Mouse (Mus musculus) kidney, adult 2 months (tissue): ENCODE data around the gene Gpr135. TPM values are rescaled to one million over a fixed set of nuclear protein-coding genes. Genes with fewer than 3 reads are reported as not detected.

Experiments used
- DNase-seq: peaks from one replicate; pipeline ENCODE4 v3.0.0; 2021
- H3K27ac ChIP-seq: fragments of 200-500 bp; 2 replicates; pipeline ENCODE4 v1.5.1; 2012; ENCODE audit warnings: low read depth, low read length, control low read depth, inconsistent platforms; ENCODE audit not compliant: insufficient read depth
- H3K27me3 ChIP-seq: fragments of 200-500 bp; replicated peaks from 2 replicates; pipeline ENCODE4 v1.6.1; 2012; ENCODE audit warnings: mild to moderate bottlenecking, moderate library complexity, low read length, inconsistent platforms; ENCODE audit not compliant: control insufficient read depth, insufficient read depth
- H3K36me3 ChIP-seq: fragments of 200-500 bp; 2 replicates; pipeline ENCODE4 v1.6.1; 2012; ENCODE audit warnings: mild to moderate bottlenecking, moderate library complexity, low read length, inconsistent platforms; ENCODE audit not compliant: control insufficient read depth, insufficient read depth
- H3K4me1 ChIP-seq: fragments of 200-500 bp; 2 replicates; pipeline ENCODE4 v1.6.1; 2011; ENCODE audit warnings: low read length; ENCODE audit not compliant: control insufficient read depth, insufficient read depth
- H3K4me3 ChIP-seq: fragments of 200-500 bp; 2 replicates; pipeline ENCODE4 v1.5.1; 2011; ENCODE audit warnings: mild to moderate bottlenecking, low read depth, low read length, control low read depth; ENCODE audit not compliant: insufficient read depth
- CTCF ChIP-seq: fragments of 200-500 bp; conservative IDR thresholded peaks from 2 replicates; pipeline ENCODE4 v1.5.1; 2011; ENCODE audit warnings: low read depth, mild to moderate bottlenecking, control low read depth, low read length, moderate library complexity, mixed read lengths; ENCODE audit not compliant: insufficient read depth, insufficient read length
- POLR2A ChIP-seq: fragments of 200-500 bp; IDR thresholded peaks from one replicate; pipeline ENCODE4 v1.6.1; 2011; ENCODE audit warnings: low read depth, low read length, control low read depth
- WGBS: fragments of 180-500 bp; shearing (Covaris S2); methylation state at CpG from one replicate; pipeline ENCODE4 v1.1.7; 2018; 5-methylcytosine and 5-hydroxymethylcytosine counted together
- polyA plus RNA-seq: library from polyadenylated mRNA; depleted of rRNA; stranded (reverse); fragments of >200 nt; gene quantifications from 2 replicates; pipeline ENCODE4 v1.2.3, GENCODE M21; 2012

Gpr135 gene
- polyA plus RNA-seq, 1 experiment, result 3.0 TPM

GRCm38 (mm10) chr12:72037049-72037448 is 33.9 kb downstream of the Gpr135 start:
- 76% methylated on average over 6 of the region's 6 CpGs for WGBS

GRCm38 (mm10) chr12:72036097-72036661 is 34.7 kb downstream of the Gpr135 start:
- Histone ChIP-seq H3K4me1 (no peaks in the 10 kb centered on the region), H3K4me3 (no peak overlapping the region), H3K27ac (no peak overlapping the region), H3K36me3 (no peaks in the 10 kb centered on the region), H3K27me3 (no peaks in the 10 kb centered on the region)
- WGBS, result 89% methylated on average over 9 of the region's 9 CpGs
- no peak for DNase-seq
- TF ChIP-seq CTCF (no peak), POLR2A (no peak)

More at GRCm38 (mm10) chr12:72037049-72037448, 33.9 kb downstream of the Gpr135 start:
- Histone ChIP-seq H3K27me3 (no peaks in the 10 kb centered on the region), H3K4me1 (no peaks in the 10 kb centered on the region), H3K27ac (no peak overlapping the region), H3K4me3 (no peak overlapping the region), H3K36me3 (no peaks in the 10 kb centered on the region)
- TF ChIP-seq CTCF, result no peak
- no peak for TF ChIP-seq POLR2A
- no peak for DNase-seq

GRCm38 (mm10) chr12:72031794-72032193 is 39.1 kb downstream of the Gpr135 start:
- Histone ChIP-seq H3K4me1 (no peaks in the 10 kb centered on the region), H3K27me3 (no peaks in the 10 kb centered on the region), H3K36me3 (no peaks in the 10 kb centered on the region), H3K27ac (no peak overlapping the region), H3K4me3 (no peak overlapping the region)
- TF ChIP-seq POLR2A, result no peak
- no peak for TF ChIP-seq CTCF
- 68% methylated on average over 6 of the region's 6 CpGs for WGBS
- peak; percentile 69 for DNase-seq

- WGBS, result 66% methylated on average over 5 of the region's 5 CpGs
- no peak for TF ChIP-seq POLR2A
- TF ChIP-seq CTCF, result no peak
- DNase-seq, result no peak
Measured at GRCm38 (mm10) chr12:72031171-72031570, 39.8 kb downstream of the Gpr135 start.

GRCm38 (mm10) chr12:72025275-72025795 is 45.6 kb downstream of the Gpr135 start:
- TF ChIP-seq POLR2A (no peak), CTCF (no peak)
- Histone ChIP-seq H3K27ac (no peak overlapping the region), H3K4me1 (no peaks in the 10 kb centered on the region), H3K27me3 (no peaks in the 10 kb centered on the region), H3K4me3 (no peak overlapping the region), H3K36me3 (no peaks in the 10 kb centered on the region)
- DNase-seq, result no peak
- 71% methylated on average over 6 of the region's 6 CpGs for WGBS

More at GRCm38 (mm10) chr12:72031171-72031570, 39.8 kb downstream of the Gpr135 start:
- no peaks in the 10 kb centered on the region for H3K36me3 ChIP-seq
- no peaks in the 10 kb centered on the region for H3K27me3 ChIP-seq
- no peaks in the 10 kb centered on the region for H3K4me1 ChIP-seq
- H3K27ac ChIP-seq, result peak overlapping the region; percentile 43
- H3K4me3 ChIP-seq, result no peak overlapping the region

- no peak for DNase-seq
- no peak overlapping the region for H3K27ac ChIP-seq
- H3K4me3 ChIP-seq, result no peak overlapping the region
- TF ChIP-seq POLR2A (no peak), CTCF (no peak)
- 96% methylated on average over 5 of the region's 5 CpGs for WGBS
- no peaks in the 10 kb centered on the region for H3K36me3 ChIP-seq
- H3K27me3 ChIP-seq, result no peaks in the 10 kb centered on the region
- no peaks in the 10 kb centered on the region for H3K4me1 ChIP-seq
Measured at GRCm38 (mm10) chr12:72023572-72023971, 47.4 kb downstream of the Gpr135 start.

GRCm38 (mm10) chr12:72022790-72023189 is 48.1 kb downstream of the Gpr135 start:
- TF ChIP-seq POLR2A, result no peak
- no peaks in the 10 kb centered on the region for H3K27me3 ChIP-seq
- H3K4me3 ChIP-seq, result no peak overlapping the region
- H3K4me1 ChIP-seq, result no peaks in the 10 kb centered on the region
- no peak overlapping the region for H3K27ac ChIP-seq
- H3K36me3 ChIP-seq, result no peaks in the 10 kb centered on the region
- no peak for DNase-seq
- WGBS, result 77% methylated on average over 3 of the region's 3 CpGs
